Mouse (Mus musculus) kidney, adult 8-10 months (tissue): Measurements from ENCODE around the gene Dazap1.

Experiments used
- DNase-seq, 2 experiments: peaks; one replicate each; pipeline ENCODE4 v3.0.0; 2022

Gene Dazap1

DNA sequence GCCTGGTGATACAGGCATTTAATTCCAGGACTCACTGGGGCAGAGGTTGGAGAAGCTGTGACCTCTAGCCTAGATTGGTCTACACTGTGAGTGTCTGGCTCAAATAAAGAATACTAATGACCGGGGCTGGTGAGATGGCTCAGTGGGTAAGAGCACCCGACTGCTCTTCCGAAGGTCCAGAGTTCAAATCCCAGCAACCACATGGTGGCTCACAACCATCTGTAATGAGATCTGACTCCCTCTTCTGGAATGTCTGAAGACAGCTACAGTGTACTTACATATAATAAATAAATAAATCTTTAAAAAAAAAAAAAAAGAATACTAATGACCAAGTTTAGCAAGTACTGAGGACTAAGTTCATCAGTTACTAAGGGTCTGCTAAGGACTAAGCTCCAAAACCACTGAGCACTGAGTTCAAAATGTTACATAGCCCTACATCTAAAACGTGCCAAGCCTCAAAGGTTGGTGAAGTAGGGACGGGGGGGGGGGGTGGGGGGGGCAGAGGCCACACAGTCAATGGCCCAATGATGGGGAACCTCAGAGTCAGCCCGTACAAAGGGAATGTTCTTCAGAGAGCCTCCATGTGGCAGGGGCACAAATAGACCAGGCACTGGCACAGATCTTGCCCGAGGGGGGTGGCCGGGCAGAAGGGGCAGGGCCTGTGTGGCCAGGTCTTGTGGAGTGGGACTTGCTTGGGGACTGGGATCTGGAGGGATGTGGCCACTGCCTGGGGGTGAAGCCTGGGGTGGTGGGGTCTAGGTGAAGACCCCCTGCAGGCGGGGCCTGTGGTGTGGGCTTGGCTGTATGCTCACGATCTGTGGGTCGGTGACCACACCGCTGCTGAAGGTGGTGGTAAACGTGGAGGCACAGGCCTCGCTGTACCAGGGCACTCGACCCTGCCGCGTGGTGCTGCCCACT, 63.1 kb downstream of the Dazap1 start:
- peak in 1 of 2 experiments; percentile 50 for DNase-seq

DNA sequence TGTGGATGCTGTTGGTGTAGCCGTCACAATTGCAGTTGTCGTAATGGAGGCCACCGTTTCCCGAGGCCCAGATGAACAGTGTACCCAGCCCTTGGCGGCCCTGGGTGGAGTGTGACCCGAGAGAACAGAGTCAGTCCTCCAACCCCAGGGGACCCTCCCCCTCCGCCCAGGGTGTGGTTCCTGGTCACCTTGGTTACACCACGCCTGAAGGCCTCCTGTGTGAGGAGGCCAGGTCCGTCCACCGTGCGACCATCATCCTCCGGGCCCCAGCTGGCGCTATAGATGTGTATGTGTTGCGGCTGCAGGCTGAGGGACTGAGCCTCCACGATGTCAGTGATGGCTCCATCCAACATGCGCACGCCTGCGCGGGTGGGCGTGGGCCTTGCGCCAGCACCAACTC, 63.8 kb downstream of the Dazap1 start:
- DNase-seq: no peak

DNA sequence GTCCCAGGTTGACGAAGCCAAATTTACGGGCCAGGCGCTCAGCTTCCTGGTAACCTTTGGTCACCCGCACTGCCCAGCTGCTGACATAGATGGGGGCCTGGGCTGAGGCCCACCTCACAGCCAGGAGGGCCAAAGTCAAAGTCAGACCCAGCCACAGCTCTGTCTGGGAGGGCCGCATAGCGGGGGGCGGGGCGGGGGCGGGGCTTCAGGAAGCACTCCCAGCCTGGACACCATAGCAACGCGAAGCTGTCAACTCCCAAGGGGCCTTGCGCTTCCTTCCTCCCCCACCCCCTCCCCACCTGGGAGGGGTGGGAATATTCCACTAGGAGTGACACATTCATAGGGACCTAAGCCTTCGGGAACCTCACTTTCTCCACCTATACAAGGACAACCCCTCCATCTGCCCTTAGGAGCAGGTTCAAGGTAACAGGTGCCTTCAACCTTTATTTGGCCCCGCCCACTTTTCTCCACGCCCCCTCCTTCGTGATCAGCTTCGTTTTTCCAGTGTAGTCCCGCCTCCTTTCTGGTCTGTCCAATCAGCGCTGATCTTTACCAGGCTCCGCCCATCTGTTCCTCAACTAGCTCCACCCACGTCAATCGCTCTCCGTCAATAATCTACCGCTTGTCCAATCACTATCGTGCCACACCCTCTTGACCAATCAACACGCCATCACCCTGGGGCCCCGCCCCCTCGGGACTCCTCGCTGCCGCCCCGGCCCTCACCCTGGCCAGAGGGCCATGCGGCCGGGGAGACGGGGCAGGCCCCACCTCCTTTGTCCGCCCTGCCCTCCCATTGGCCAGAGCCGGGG, 68.2 kb downstream of the Dazap1 start, which contains the start of the genes Pcsk4 and Reep6:
Gene Pcsk4, minus strand, starts transcription at position 226 of the 809 bp plus-strand sequence.
Gene Reep6, plus strand, starts transcription at position 681 of the 809 bp plus-strand sequence.
- DNase-seq: peak; percentile 99

DNA sequence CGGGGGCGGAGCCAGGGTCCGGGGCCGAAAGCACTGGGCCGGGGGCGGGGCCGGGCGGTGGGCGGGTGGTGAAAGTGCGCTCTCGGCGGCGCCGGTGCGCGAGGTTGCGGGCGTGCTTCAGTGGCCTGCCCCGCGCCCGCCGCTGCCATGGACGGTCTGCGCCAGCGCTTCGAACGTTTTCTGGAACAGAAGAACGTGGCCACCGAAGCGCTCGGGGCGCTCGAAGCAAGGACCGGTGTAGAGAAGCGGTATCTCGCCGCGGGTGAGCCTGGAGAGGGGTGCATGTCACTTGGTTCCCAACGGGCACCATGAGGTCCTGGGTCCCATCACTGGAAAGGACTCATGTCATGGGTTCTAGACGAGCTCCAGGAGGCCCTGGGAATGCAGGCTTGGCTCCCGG, 68.8 kb downstream of the Dazap1 start:
- no peak for DNase-seq

DNA sequence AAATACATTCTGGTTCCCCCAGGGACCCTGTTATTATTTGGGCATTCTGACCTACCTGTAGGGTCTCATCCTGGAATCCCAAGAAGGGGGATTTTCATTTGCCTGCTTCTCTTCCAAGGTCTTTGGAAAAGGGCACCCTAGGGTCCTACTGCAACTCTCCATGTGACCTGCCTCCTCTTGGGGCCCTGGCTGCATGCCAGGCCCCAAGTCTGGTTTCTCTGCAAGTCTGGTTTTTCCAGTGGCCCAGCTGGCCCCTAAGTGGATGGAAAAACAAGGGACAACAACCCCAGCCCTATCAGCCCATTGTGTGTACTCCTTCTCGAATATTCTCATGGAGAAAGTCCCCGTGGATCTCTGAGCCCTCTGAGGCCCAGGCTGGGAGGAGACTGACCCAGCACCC, 69.6 kb downstream of the Dazap1 start:
- DNase-seq: no peak

DNA sequence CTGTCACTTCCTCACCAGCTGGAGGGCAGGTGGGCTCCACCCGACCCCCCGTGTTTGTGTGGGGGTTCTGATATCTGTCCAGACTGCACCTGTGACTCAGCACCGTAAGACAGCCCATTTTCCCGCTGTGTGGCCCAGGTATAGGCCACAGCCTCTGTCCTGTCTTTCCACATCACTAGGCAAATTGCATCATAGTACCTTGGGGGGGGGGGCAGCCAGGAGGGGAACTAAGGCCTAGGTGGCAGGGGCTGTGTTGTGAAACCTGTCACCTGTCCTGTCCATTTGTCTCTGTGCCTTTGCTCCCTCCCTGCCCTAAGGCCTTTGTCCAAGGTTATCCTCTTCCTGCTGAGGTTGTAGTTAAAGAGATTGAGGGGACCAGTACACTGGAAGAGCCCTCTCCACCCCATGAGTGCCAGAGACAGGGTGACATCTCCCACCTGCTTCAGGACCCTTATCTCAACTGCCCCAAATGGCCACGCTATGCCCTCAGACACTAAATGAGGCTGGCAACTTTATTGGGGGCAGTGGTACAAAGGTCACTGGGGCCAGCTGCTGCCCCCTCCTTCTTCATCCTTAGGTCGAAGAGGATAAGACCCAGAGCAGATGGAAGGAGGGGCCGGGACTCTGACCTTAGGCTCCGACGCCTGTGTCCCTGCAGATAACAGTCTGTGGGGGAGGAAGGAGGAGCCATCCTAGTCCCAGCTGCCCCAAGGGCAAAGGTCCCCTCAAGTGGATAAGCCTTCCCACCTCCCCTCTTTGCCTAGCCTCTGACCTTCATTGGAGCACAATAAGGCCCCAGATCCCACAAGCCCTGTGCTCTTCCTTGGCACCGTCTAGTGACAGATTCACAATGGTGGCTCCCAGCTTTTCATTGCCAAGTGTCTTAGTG, 70.6 kb downstream of the Dazap1 start:
- peak in 1 of 2 experiments; percentile 5 for DNase-seq

DNA sequence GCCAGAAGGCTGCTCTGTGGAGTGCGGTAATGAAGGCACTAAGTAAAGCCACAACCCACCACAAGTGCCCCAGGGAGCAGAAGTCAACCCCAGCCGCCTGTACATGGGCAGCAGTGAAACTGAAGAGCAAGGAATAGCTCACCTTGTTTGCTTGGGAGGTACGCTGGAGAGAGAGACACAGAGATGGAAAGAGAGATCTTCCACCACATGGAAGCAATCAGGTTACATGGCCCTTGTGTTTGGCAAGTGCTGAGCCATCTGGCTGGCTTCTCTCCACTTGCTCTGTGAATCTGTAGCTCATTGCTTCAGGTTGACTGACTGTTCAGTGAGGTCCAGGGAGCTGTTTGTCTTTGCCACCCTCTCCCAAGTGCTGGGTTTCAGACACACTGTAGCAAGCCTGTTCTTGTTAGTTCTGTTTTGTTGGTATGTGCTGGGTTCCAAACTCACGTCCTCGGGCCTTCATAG, 71.3 kb downstream of the Dazap1 start:
- DNase-seq: no peak

DNA sequence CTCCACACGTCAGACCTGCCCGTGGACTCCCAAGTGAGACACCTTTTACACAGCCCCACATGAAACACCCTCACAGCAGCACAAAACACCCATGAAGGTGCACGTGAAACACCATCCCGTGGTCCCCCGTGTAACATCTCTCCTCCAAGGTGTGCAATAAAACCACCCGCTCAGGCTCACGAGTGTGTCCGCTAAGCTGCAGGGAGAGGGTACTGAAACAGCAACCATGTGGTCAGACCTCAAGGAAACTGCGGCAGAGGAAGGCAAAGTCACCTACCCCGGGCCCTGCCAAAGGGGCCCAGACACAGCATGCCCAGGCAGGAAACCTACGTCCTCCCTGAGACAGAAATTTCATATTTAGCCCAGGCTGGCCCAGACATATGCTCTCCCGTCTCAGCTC, 75.0 kb downstream of the Dazap1 start:
- no peak for DNase-seq
